Mouse (Mus musculus) kidney, postnatal 36 days (tissue): ENCODE measurements around the gene Tle3.

Source experiments
- DNase-seq, 2 experiments: peaks; one replicate each; pipeline ENCODE4 v3.0.0; 2021 to 2022; ENCODE audit warnings: mixed read lengths in 2 of 2

The Tle3 gene

DNA sequence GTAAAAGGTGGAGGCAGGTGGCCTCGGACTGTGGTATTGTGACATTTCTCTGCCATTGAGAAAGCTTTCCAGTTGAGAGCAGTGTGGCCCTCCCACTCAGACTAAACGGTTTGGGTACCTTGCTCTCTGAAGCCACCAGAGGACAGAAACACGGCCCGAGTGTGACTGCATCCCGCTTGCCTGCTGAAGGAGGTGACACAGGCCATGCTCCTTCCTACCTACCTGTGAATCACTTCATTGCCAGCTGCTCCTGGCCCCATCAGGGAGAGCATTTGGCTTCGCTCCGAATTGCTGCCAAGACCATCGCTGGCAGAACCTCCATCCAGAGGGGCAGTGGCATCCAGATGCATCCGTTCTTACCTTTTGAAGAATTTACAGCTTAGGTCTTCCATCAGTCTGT lies 26.0 kb downstream of the Tle3 start:
- no peak for DNase-seq

DNA sequence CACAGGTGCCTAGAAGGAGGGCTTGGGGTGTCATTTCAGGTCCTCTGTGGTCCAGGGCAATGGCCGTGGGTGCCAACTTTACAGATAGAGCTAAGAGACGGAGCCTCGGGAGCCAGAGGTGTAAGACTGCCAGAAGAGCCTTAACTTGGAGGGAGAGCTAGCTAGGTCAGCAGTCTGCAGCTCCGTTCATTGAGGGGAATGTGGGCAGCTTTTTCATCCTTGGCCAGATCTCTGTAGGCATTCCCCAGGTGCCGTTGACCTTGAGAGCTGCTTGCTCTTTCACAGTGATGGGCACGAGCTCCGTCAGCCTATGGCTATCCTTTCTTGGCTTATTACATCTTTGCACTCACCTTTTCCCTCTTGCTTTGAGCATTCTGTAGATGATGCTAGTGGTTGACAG lies 28.0 kb downstream of the Tle3 start:
- DNase-seq: peak; percentile 40 to 55

DNA sequence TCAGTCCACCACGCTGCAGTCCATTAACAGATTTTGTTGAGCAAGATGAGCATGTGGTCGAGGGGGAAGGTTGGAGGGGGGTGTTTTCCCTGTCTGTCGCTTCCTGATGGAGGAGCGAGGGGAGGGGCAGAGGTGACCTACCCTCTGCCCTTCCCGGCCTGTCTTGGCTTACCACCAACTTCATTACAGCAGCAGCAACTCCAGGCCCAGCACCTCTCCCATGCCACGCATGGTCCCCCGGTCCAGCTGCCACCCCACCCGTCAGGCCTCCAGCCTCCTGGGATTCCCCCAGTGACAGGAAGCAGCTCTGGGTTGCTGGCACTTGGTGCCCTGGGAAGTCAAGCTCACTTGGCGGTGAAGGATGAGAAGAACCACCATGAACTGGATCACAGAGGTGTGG lies 29.5 kb downstream of the Tle3 start:
- peak; percentile 43 to 52 for DNase-seq

DNA sequence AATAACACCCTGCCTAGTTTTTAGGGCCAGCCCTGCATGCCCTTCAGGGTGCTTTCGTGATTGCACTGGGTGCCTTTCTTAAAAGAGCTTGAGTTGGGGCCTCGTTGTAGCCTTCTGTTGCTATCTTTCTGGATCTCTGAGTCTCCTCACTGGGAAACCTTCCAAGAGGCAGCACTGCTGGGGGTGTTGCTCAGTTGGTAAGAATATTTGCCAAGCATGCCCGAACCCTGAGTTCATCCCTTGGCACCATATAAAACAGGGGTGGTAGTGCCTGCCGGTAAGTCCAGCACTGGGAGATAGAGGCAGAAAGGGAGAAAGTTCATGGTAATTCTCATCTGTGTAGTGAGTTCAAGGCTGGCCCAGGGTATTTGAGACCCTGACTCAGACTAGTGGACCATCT lies 30.1 kb downstream of the Tle3 start:
- peak; percentile 38 to 46 for DNase-seq

DNA sequence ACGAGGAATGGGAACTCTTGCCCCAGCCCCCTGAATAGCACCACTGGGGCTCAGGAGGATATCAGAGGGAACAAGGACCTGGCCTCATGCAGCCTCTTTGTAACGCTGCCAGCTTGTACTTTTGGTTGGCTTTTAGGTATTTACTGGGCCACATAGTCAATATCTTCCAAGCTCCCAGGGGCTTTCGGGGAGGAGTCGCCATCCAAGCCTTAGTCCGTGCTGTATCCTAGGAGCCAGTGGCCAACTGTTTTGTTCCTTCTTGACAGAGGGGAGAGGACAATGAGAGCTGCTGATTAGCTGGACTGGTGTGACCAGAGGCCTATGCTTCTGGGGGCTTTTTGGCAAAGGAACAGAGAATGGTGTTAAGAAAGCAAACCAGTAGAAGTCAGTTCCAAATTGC lies 30.6 kb downstream of the Tle3 start:
- DNase-seq: no peak

DNA sequence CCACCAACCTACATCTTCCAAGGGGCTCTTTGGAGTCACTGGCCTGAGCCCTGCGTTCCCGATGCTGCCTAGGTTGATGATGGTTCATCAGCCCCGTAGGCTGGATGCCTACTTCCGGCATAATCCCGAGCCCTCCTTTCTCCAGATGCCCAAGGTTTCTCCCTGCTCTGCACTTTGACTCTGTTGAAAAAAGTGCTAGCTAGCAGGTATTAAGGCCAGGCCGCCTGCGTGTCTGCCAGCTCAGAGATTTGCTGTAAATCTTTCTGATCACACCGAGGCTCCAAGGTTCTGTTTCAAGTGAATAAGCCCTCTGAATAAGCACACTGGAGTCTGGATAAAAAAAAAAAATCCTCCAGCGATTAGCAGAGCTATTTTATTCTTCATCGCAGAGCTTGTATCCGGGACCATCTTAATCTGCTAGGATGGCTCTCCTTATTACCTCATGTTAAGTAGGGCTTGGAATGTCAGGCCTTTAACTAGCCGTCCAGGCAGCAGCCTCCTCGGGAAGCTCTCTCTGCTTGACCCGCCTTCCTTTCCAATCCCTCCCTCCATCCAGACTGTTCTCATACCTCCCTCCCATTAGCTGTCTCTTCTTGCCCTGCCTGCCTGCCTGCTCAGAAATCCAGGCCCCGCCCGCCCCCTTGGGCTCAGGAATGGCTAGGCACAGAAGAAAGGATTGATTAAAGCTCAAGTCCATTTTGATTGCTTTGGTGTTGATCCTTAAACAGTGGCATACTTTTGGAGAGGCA lies 31.9 kb downstream of the Tle3 start:
- peak; percentile 56 to 69 for DNase-seq

DNA sequence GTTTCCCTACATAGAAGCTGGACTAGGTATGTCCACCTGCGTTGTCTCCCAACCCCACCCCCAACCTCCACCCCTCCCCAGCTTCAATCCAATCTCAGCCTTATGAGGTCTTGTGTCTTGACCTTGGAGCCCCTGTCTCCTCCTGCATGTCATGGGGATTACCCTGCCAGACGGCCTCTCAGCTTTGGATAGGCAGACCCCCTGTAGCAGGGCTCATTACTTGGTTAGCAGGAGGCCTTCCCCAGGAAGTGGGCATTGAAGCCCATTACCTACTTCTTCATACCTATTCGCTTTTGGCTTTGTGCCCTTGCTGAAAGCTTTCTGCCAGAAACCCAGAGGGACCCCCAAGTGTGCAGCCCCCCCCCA lies 32.4 kb downstream of the Tle3 start:
- DNase-seq: no peak

DNA sequence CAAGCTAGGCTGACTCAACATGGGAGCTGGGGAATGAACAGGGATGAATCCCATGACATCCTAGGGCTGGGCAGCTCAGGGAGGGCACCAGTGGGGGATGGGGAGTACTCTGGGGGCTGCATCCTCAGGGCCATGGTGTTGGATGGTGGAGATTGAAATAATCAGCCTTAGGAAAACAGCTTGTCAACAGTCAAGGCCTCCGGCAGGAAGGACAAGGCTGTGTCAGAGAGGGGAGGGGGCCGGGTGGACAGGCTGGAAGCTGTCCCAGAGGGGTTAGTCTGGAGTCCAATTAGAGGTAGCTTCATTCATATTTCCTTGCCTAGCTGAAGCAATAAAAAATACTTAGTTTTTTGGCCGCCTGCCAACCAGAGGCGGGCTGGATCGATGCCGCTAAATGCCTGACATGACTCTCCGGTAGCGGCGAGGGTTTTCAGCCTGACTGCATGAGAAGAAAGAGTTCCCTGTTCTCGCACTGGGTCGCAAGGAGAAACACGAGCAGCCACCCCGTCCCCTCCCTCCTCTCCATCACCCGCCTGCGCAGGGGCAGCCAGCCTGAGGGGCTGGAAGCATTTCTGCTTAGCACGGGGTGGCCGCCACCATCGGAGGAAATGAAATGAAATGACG lies 32.9 kb downstream of the Tle3 start:
- peak; percentile 86 to 88 for DNase-seq

DNA sequence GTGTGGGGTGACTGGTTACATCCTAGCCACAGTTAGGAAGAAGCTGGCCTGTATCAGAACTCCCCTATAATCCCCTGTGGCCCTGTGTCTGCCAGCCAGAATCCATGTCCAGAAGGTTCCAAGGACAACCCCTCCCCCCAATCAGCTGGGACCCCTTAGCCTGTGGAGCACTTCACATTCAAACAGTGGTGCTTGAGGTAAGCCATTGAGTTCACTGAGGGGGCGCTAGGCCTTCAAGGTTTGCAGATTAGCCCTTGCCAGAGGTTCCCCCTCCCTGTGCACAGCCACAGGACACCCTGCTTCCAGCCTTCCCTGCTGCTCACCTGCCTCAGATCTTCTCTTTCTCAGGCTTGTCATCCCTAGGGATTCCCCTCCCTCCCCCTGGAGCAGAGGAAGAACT lies 34.2 kb downstream of the Tle3 start:
- no peak for DNase-seq

DNA sequence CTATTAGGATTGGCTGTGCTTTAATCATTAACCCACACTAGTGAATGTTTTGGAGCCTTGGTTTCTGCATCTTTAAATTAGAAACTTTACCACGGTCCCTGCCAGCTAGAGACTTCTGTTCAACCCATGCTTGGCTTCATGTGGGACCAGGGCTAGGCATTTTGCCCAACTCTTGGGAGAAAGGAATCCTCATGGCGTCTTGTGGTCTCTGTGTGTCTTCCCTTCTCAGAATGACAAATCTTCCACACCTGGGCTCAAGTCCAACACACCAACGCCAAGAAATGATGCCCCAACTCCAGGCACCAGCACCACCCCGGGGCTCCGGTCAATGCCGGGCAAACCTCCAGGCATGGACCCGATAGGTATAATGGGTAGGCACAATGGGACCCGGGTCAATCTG lies 36.9 kb downstream of the Tle3 start:
- peak; percentile 54 to 82 for DNase-seq

DNA sequence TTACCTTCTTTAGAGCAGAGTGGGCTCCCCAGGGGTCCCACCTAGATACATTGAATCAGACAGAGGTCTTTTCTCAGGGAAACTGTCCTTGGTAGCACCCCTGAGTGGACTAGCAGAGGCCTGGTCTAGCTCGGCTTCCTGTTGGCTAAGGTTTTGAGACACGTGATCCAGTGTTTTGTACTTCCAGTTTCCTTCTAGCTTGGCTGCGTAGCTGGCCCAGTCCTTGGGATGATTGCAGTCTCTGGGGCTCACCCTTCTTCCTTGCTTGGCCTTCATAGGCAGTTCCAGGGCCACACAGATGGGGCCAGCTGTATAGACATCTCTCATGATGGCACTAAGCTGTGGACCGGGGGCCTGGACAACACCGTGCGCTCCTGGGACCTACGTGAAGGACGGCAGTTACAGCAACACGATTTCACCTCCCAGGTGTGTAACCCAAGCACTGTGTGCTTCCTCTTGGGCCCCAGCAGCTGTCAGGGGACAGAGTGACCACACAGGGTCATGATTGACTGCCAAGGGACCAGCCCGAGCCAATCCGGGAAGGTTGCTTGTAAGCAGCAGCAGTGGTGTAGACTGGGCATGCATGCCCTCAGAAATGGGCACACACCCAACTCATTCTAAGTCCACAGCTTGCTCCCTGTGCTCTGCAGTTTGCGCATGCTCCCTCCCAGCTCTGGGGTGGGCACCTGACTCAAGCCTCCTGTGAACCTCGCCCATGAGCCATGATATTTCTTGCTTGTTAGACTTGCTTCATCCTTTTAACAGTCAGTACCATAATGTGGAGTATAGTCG lies 41.7 kb downstream of the Tle3 start:
- DNase-seq: no peak

DNA sequence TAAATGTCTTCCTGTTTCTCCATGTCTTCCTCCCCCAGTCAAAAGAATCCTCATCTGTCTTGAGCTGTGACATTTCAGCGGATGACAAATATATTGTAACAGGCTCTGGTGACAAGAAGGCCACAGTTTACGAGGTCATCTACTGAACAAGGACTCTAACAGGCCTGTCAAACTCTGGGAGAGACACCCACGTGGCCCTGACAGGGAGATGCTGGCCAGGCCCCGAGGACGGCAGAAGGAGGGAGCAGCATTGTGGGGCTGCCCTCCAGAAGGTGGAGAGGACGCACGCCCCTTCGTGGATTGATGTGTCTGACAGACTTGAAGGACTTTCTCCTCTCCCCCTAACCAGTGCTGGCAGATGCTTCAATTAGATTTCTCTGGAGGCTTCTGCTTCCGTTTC lies 44.4 kb downstream of the Tle3 start:
- DNase-seq: no peak

DNA sequence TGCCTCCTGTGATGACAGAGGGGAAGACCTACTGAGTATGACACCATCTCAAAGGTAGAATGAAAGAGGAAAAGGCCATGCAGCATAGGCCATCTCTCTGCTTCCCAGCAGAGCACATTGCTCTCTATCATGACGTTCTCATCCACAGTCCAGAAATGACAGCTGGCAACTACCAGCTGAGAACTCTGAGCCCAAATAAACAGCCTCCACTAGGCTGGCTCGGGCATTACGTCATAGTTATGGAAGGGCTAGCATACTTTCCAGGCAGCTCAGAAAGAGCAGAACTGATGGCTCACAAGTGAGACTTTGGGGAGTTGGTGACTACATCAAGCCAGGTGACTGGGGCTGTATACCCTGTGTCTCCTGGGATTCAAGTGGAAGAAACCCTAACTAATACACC lies 49.5 kb downstream of the Tle3 start:
- no peak for DNase-seq

DNA sequence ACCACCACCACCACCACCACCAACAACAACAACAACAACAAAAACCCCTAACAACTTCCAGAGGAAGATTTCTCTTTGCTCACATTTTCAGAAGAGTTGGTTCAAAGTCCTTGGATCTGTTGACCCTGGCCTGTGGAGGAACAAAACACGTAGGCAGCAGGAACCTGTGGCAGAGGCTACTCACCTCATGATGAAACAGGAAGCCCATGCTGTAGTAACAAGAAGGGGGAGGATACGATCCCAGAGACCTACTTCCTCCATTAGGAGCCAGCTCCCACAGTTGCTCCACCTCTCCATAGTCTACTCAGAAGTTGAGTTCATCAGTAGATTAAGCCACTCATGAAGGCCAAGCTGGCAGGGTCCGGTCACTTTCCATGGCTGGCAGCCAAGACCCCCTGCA lies 52.1 kb downstream of the Tle3 start:
- DNase-seq: no peak

DNA sequence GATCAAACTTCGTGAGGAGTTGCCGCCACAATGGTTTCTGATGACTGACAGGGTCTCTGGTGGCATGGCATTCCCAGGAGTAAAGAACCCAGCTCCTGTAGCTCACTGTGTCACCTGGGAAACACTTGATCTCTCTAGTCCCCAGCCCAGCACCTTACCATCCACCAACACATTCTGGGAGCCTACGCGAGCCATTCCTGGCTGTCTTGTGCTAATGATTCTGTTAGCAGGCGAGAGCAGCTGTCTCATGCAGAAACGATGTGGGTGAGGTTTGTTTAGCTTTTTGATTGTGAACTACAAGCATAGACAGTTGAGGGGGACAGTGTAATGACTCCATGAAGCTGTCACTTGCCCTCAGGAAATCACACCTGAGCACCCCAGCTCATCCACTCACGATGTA lies 54.3 kb downstream of the Tle3 start:
- no peak for DNase-seq

DNA sequence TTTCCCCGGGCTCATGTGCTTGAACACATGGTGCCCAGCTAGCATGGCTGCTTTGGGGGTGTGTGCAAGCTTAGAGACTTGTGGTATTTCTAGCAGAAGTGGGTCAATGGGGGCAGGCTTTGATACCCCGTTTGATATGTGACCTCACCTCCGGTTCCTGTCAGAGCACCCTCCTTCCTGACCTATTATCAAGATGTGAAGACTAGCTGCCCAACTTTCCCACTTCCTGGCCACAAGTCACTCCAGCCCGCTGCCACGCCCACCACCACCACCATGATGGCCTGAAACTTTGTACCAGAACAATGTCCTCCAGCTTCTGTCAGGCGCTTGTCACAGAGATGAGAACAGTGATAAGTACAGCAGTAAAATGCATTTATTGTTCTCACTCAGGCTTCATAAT lies 54.9 kb downstream of the Tle3 start:
- DNase-seq: no peak

DNA sequence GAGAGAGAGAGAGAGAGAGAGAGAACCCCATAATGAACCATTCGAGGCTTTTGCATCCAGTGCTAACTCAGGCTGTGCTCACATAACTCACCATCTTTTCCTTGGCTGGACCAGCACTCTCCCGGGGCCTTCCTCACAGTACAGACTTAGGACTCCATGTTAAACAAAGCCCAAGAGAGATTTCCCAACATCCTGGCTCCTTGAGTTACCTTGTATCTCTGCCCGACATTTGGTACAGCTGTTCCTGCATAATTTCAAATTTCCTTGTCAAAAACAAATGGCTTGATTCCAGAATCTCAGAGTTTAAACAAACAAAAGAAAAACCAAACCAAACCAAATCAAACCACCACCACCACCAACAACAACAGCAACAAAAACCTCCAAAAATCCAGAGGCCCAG lies 55.7 kb downstream of the Tle3 start:
- DNase-seq: no peak

DNA sequence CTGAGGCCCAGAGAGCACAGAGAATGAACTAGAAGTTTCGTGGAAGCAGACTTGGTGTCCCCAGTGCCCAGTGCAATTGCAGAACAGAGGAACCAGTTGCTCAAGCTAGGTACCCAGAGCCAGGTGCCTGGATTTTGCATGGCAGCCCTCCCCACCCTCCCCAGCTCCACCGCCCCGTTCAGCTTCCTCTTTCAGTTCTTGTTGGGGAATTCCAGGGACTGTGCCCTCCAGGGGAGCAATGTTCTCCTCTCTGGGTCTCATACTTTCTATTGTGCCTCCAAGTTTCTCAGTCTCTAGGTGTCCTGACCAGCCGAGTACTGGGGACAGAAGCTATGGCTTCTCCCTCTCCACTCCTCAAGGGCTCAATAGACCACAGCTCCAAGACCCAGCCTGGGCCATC lies 59.7 kb downstream of the Tle3 start:
- DNase-seq: no peak

DNA sequence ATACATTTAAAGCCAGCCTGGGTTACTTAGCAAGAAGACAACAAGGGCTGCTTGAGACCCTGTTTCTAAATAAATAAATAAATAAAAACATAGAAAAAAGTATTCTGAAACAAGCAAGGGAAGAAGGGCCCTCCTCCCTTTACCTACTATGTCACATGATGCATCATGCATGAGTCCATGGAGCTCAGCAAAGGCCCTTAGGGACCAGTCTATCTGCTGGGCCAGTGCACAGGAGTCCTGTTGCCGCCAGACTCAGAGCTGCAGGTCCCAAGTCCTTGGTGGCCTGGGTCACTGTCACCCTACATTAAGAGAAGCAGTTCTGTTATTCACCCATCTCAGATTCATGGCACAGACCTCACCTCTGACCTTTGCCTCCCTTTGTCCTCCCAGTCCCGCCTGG lies 61.0 kb downstream of the Tle3 start:
- DNase-seq: no peak

DNA sequence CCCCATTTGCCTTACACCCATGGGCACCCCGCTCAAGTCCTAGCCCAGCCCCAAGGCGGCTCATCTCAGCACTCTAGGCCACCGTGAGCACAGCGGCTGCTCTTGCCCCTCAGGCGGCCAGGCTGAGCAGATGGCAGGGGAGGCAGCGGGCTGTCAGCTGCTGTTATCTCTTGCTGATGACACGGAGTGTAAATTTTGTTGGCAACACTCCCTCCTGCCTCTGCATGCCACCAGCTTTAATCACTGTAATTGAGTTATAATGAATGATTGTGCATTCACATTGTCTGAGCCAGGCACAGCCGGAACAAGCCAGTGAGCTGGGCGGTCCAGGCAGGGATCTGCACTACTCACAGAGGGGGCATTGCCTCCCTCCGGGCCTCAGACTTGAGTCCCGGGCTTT lies 61.9 kb downstream of the Tle3 start:
- DNase-seq: no peak

DNA sequence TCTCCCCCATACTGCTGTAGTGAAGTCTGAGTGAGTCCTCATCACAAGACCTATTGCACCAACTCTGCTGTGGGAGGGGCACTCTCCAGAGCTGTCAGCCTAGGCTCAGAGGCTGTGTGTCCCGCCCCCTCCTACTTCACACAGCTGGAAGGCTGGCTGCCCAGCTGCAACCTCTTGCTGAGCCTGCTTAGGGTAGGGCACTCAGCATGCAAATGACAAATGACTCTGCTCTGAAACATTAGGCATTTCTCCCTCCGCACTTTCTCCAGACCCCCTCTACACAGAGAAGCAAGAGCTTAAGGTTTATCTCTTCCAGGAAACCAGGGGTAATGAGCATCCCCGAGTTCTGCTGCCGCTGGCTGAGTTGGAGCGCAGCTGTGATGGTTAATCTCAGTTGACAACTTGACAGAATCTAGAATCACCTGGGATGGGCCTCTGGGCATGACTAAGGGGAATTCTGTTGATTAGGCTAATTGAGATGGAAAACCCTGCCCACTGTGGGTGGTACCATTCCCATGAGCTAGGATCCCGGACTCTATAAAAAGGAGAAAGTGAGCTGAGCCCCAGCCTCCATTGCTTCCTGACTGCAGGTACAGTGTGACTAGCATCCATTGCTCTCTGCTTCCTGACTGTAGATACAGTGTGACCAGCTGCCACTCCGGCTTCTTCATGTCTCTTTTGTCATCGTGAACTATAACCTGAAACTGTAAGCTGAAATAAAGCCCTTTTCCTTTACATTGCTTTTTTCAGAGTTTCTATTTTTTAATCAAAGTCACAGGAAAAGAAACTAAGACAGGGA lies 63.2 kb downstream of the Tle3 start:
- DNase-seq: peak in 1 of 2 experiments; percentile 6

DNA sequence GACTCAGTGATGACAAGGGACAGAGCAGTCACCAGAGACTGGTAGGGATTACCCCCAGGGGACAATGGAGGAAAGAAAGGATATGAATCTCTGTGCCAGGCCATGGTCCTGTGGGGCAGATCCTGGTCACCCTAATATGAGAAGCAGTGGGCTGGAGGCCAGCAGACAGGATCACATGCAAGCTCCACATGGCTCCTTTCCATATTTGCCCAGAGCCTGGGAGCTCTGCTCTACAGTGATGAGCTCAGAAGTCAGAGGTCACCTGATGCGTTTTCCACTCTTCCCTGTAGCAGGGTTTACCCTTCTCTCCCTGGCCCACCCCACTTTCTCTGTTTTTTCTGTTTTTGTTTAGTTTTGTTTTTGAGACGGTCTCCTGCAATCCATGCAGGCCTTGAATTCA lies 63.9 kb downstream of the Tle3 start:
- peak; percentile 29 to 37 for DNase-seq

DNA sequence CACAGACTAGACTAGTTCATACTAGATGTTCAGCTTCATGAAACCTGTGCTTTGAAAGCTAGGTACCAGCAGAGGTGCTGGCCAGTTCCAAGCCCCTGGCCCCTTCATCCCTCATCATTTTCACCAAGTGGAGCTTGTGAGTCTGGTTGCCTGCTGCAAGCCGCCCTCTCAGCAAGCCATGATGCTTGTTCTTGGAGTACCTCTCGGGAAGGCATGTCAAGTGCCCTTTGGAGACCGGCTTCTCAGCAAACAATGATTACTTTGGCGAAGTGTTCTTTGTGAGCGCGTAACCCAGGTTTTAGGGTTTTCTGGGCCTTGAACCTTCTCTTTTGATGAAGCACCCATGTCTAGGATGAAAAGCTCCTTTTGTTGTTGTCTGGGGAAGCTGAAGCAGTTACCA lies 64.6 kb downstream of the Tle3 start:
- DNase-seq: no peak
